Mouse (Mus musculus) heart, adult 9 months (tissue): ENCODE measurements around the gene Oca2.

Experiments
- DNase-seq, 2 experiments: peaks; one replicate each; pipeline ENCODE4 v3.0.0; 2022; ENCODE audit warnings: low spot score in 2 of 2

The Oca2 gene

DNA sequence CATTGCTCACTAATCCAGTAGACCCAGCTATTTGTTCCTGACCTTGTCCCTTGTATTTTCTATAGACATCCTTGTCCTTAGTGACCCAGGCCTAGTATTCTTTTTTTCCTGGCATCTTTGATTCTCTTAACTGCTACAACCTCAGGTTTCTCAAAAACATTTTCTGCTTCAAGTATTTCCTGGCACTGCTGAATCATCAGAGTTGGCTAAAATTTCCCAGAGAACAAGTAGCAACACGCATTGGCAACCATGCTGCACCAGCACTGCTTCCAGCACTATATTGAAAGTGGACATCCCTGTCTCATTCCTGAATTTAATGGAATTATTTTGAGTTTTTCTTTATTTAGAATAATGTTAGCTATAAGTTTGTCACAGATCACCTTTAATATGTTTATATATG lies 143.1 kb downstream of the Oca2 start:
- DNase-seq, result no peak

- DNase-seq, result no peak
Observed at GRCm38 (mm10) chr7:56388295-56388694, 148.7 kb downstream of the Oca2 start.

- DNase-seq, result no peak
Observed at GRCm38 (mm10) chr7:56418182-56418836, 178.7 kb downstream of the Oca2 start.

DNA sequence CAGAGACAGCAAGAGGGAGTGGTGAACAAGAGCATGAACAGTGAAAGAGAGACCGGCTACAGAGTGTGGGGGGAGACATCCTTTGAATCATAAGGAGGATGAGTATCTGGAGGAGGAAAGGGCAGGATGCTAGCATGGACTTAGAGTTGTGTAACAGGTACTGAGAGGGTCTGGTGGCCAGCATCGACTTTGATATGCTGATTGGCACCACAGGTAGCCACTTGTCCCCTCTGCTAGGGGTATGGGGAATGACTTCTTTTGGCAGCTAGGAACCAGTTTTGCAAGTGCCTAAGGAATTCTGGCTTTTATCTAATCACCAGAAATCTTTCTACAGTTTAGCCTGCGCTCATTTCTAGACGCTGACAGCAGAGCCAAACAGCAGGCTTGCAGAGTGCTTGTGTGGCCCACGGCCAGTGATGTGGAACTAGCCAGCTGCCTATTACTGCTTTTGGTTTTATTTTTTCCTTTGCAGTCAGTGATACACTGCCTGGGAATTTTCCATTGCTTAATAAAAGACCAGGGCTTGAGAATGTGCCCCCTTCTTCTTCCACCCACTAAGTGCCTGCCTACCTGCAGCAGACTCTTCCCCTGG lies 179.8 kb downstream of the Oca2 start:
- peak; percentile 9 to 32 for DNase-seq

GRCm38 (mm10) chr7:56421946-56422345 lies 182.4 kb downstream of the Oca2 start:
- no peak for DNase-seq

GRCm38 (mm10) chr7:56423548-56423947 lies 184.0 kb downstream of the Oca2 start:
- DNase-seq, result no peak

GRCm38 (mm10) chr7:56460814-56461520 lies 221.4 kb downstream of the Oca2 start:
- no peak for DNase-seq

GRCm38 (mm10) chr7:56498242-56498641 lies 258.7 kb downstream of the Oca2 start:
- no peak for DNase-seq

GRCm38 (mm10) chr7:56499319-56499718 lies 259.8 kb downstream of the Oca2 start:
- no peak for DNase-seq

GRCm38 (mm10) chr7:56499767-56500166 lies 260.2 kb downstream of the Oca2 start:
- no peak for DNase-seq

GRCm38 (mm10) chr7:56500438-56500837 lies 260.9 kb downstream of the Oca2 start:
- no peak for DNase-seq

- no peak for DNase-seq
Observed at GRCm38 (mm10) chr7:56518581-56518980, 279.0 kb downstream of the Oca2 start.

DNA sequence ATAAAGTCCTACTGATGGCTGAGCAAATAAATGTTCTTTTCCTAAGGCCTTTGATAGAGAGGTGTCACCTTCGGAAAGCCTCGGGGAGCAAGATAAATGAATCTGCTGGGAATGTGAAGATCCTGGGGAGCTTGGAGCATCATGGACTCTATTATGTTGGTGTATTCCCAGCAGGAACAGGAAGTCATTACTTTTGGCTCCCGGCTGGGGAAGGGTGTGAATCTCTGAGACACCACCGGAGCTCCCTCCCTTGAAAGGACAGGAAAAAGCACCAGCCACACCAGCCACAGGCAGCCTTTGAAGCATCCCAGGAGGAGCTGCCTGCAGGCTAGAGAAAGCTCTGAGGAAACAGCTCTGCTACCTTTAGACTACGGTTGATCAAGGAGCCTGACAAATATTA lies 280.2 kb downstream of the Oca2 start:
- DNase-seq, result no peak

GRCm38 (mm10) chr7:56534856-56535255 lies 295.3 kb downstream of the Oca2 start:
- DNase-seq, result no peak

- DNase-seq, result peak in 1 of 2 experiments; percentile 2
Observed at GRCm38 (mm10) chr7:56549226-56549625, 309.7 kb downstream of the Oca2 start.

- no peak for DNase-seq
Observed at GRCm38 (mm10) chr7:56551804-56552203, 312.2 kb downstream of the Oca2 start.
